Mouse (Mus musculus): Measurements from ENCODE around the gene Cacna1f. TPM values are rescaled to one million over a fixed set of nuclear protein-coding genes. Genes with fewer than 3 reads are reported as not detected.

Gene Cacna1f
- polyA plus RNA-seq, 1 experiment from 2014 or later, result 0.04 TPM

DNA sequence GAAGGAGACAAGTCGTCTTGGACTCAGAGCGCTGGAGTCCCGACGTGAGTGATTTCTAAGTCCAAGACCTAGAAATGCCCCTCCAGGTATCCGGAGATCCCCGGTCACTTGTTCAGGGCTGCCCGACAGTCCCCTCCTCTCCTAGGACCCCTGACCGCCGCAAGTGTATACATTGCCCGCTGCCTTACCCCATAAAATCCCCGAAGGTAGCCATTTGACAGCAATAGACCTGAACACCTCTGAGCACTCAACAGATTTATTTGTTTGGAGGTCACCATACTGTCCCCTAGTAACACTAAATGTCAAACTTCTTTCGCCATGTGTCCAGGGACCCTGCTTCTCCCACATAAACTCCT lies 73.2 kb downstream of the Cacna1f start:
- Histone ChIP-seq H3K27me3 (replicated peaks) (no peaks in the 10 kb centered on the region; the same call in 1 of the 2 replicates), H3K27ac (no peak overlapping the region), H3K36me3 (no peaks in the 10 kb centered on the region), H3K4me2 (peak overlapping the region; percentile 58), H3K9me3 (replicated peaks) (no peaks in the 10 kb centered on the region), H3K4me1 (0 out of 2 replicates have a peak, but pooled peaks cover 4% of the 10 kb centered on the region), H3K4me3 (peak overlapping the region; percentile 27; the same call in 1 of the 2 replicates), H3K9ac (no peak overlapping the region)
- peak; percentile 30; the same call in 1 of the 2 replicates for ATAC-seq
- WGBS (ENCODE audit: insufficient replicate concordance), result 21% methylated on average over 12 of the region's 12 CpGs

DNA sequence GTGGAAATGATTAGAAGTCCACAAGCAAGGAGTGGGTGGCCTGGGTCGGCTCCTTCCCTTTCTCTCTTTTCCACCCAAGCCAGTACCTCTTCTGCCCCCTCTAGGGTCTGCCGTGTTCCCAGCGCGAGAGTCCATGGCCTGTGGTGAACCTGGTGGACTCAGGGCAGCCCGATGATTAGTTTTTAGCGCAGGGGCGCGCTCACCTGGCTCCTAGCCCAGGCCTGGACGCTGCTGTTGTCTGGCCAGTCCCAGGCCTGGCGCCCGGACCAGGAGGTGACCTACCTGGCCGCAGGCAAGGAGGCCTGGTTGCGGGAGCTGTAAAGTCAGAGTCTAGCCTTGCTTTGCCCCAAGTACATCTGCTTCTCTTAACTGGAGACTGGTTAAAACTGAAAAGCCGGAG lies 74.0 kb downstream of the Cacna1f start, which contains the start of gene Magix:
Gene Magix (minus strand): TSS at position 388 of the 400 bp plus-strand sequence.
- ATAC-seq, result no peak
- no peaks in the 10 kb centered on the region for H3K9me3 ChIP-seq (replicated peaks)
- H3K9ac ChIP-seq, result no peak within 1 kb of the TSS
- H3K36me3 ChIP-seq, result no peaks in the 10 kb centered on the region
- H3K27ac ChIP-seq, result no peak within 1 kb of the TSS
- 0 out of 2 replicates have a peak, but pooled peaks cover 4% of the 10 kb centered on the region for H3K4me1 ChIP-seq
- H3K27me3 ChIP-seq (replicated peaks), result no peaks in the 10 kb centered on the region; the same call in 1 of the 2 replicates
- peak within 1 kb of the TSS; percentile 27; the same call in 1 of the 2 replicates for H3K4me3 ChIP-seq
- 59% methylated on average over 14 of the region's 14 CpGs for WGBS (ENCODE audit: insufficient replicate concordance)
- H3K4me2 ChIP-seq, result peak within 1 kb of the TSS; percentile 58

Other genes with a start within 250 kb of the Cacna1f start
- 0.30 TPM in 2 replicates for gene Usp27x, start 231.3 kb upstream of the Cacna1f start, polyA plus RNA-seq (2016; fragmentation: Nextera tagmentation; extraction: Ambion mirVana)
- 0.14 TPM in 1 of 2 replicates, not detected in the other for gene Foxp3, start 33.4 kb upstream of the Cacna1f start, polyA plus RNA-seq (2016; fragmentation: Nextera tagmentation; extraction: Ambion mirVana)
- 0.93 and 1.0 TPM in 2 replicates for gene Ppp1r3f, start 32.8 kb upstream of the Cacna1f start, polyA plus RNA-seq (2016; fragmentation: Nextera tagmentation; extraction: Ambion mirVana)
- gene Ccdc22, start 1.6 kb upstream of the Cacna1f start, polyA plus RNA-seq (2016; fragmentation: Nextera tagmentation; extraction: Ambion mirVana), result 26.1 and 26.2 TPM in 2 replicates
- gene Syp, start 31.4 kb downstream of the Cacna1f start, polyA plus RNA-seq (2016; fragmentation: Nextera tagmentation; extraction: Ambion mirVana), result 0.41 and 0.76 TPM in 2 replicates
- 1.3 and 1.4 TPM in 2 replicates for gene Prickle3, start 50.2 kb downstream of the Cacna1f start, polyA plus RNA-seq (2016; fragmentation: Nextera tagmentation; extraction: Ambion mirVana)
- gene Plp2, start 64.3 kb downstream of the Cacna1f start, polyA plus RNA-seq (2016; fragmentation: Nextera tagmentation; extraction: Ambion mirVana), result 36.2 and 37.6 TPM in 2 replicates
- gene Magix, start 74.2 kb downstream of the Cacna1f start, polyA plus RNA-seq (2016; fragmentation: Nextera tagmentation; extraction: Ambion mirVana), result 0.04 TPM in 1 of 2 replicates, not detected in the other
- 18.9 and 20.8 TPM in 2 replicates for gene Gpkow, start 90.0 kb downstream of the Cacna1f start, polyA plus RNA-seq (2016; fragmentation: Nextera tagmentation; extraction: Ambion mirVana)
- gene Wdr45, start 107.2 kb downstream of the Cacna1f start, polyA plus RNA-seq (2016; fragmentation: Nextera tagmentation; extraction: Ambion mirVana), result 14.6 and 15.6 TPM in 2 replicates
- gene Gm45208, start 115.2 kb downstream of the Cacna1f start, polyA plus RNA-seq (2016; fragmentation: Nextera tagmentation; extraction: Ambion mirVana), result not detected in 2 replicates
- 13.0 and 13.4 TPM in 2 replicates for gene Praf2, start 121.4 kb downstream of the Cacna1f start, polyA plus RNA-seq (2016; fragmentation: Nextera tagmentation; extraction: Ambion mirVana)
- 2.6 and 3.2 TPM in 2 replicates for gene Ccdc120, start 143.8 kb downstream of the Cacna1f start, polyA plus RNA-seq (2016; fragmentation: Nextera tagmentation; extraction: Ambion mirVana)
- gene Tfe3, start 155.5 kb downstream of the Cacna1f start, polyA plus RNA-seq (2016; fragmentation: Nextera tagmentation; extraction: Ambion mirVana), result 14.1 and 15.1 TPM in 2 replicates
- gene Gripap1, start 182.7 kb downstream of the Cacna1f start, polyA plus RNA-seq (2016; fragmentation: Nextera tagmentation; extraction: Ambion mirVana), result 36.8 and 39.1 TPM in 2 replicates
- 0.37 and 0.38 TPM in 2 replicates for gene Kcnd1, start 215.2 kb downstream of the Cacna1f start, polyA plus RNA-seq (2016; fragmentation: Nextera tagmentation; extraction: Ambion mirVana)
- 57.3 and 60.1 TPM in 2 replicates for gene Otud5, start 234.3 kb downstream of the Cacna1f start, polyA plus RNA-seq (2016; fragmentation: Nextera tagmentation; extraction: Ambion mirVana)